26 mouse cellular contexts compared by ENCODE assay signal in the genomic region with DNA sequence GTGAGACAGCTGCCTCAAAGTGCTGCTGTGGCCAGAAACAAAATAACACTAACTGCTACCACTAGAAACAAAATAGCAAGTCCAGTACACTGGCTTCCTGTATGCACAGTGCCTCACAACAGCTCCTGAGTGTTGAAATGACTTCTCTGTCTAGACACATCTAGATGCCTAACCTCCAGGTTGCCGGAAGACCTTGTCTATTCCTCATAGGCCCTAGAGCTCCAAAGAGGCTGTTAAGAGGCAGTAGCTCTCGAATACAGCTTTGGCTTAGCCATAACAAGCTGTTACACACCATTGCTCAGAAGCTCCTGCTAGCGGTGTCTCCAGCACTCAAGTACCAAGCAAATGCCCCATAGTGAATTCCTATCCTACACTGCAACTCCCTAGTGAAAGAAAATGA.
DNase-seq lines count a peak whose midpoint lies in the region; ATAC-seq and TF ChIP-seq lines count a peak whose summit lies in the region.
"Had no signal": no experiment of that assay in that cellular context is flagged by ENCODE, and none has a peak within 500 bp of the region (broad histone marks: within the 10 kb centered on the region; RNA-seq: fewer than 3 reads in every experiment).

No protein-coding gene starts in this region.

- no peak for DNase-seq in forebrain, embryonic 10.5 days (ENCODE audit: extremely low spot score, low spot score)
- no peak for DNase-seq in forebrain, embryonic 11.5 days (ENCODE audit: low spot score)
- peak; percentile 58 for DNase-seq in heart, adult 11 months
- DNase-seq in heart, postnatal 36 days = no peak
- peak; percentile 79 for DNase-seq in midbrain, embryonic 11.5 days (ENCODE audit: low spot score, missing footprints)
- DNase-seq in Patski (ENCODE audit: low read depth, low spot score) = no peak
- DNase-seq in left cerebral cortex, adult 2 months (ENCODE audit: extremely low spot score in 1 of 2, low spot score in 2 of 2) = no peak
- DNase-seq: adrenal gland, adult 2 months; adrenal gland, postnatal 10 days; adrenal gland, postnatal 25 days; B cell, adult 2 months; cerebellum, adult 11 months; cerebellum, adult 18-20 months; cerebellum, adult 8-10 months; cerebellum, adult 9-11 months; cerebellum, postnatal 14 days; cerebellum, postnatal 36 days; embryo, embryonic 11 days had no signal

- no peak for ATAC-seq in forebrain, embryonic 11.5 days (replicated peaks; ENCODE audit: low FRiP score)
- ATAC-seq in midbrain, embryonic 11.5 days (ENCODE audit: low FRiP score) = no peak
- no peak for ATAC-seq in midbrain, embryonic 15.5 days (replicated peaks)
- peak; percentile 27 for ATAC-seq in Patski
- ATAC-seq: CD4-positive, CD25-positive, alpha-beta regulatory T cell, adult 4 months; forebrain, embryonic 15.5 days had no signal

- peak overlapping the region; percentile 88; the same call in 1 of the 2 replicates for H3K27ac ChIP-seq in forebrain, embryonic 10.5 days
- no peak overlapping the region for H3K27ac ChIP-seq in forebrain, embryonic 11.5 days (ENCODE audit: low read depth, low read length)
- H3K27ac ChIP-seq in midbrain, embryonic 11.5 days (ENCODE audit: low read depth, low read length) = no peak overlapping the region
- H3K27ac ChIP-seq in midbrain, embryonic 15.5 days = no peak overlapping the region
- H3K27ac ChIP-seq in left cerebral cortex, adult 2 months = no peak overlapping the region
- H3K27ac ChIP-seq: embryonic facial prominence, embryonic 13.5 days; embryonic facial prominence, embryonic 15.5 days; forebrain, embryonic 15.5 days had no signal

- no peaks in the 10 kb centered on the region for H3K9me3 ChIP-seq in forebrain, embryonic 10.5 days
- H3K9me3 ChIP-seq in forebrain, embryonic 11.5 days (ENCODE audit: control insufficient read depth, low read length) = no peaks in the 10 kb centered on the region
- no peaks in the 10 kb centered on the region for H3K9me3 ChIP-seq in midbrain, embryonic 11.5 days (ENCODE audit: control insufficient read depth, low read length)
- no peaks in the 10 kb centered on the region for H3K9me3 ChIP-seq in midbrain, embryonic 15.5 days
- H3K9me3 ChIP-seq: embryonic facial prominence, embryonic 13.5 days; embryonic facial prominence, embryonic 15.5 days; forebrain, embryonic 12.5 days; forebrain, embryonic 15.5 days; G1E had no signal

- no peak overlapping the region for H3K4me2 ChIP-seq in forebrain, embryonic 11.5 days (ENCODE audit: low read depth, low read length, severe bottlenecking)
- no peak overlapping the region for H3K4me2 ChIP-seq in midbrain, embryonic 11.5 days
- no peak overlapping the region for H3K4me2 ChIP-seq in midbrain, embryonic 15.5 days
- H3K4me2 ChIP-seq: embryonic facial prominence, embryonic 15.5 days had no signal

- POLR2A ChIA-PET in Patski (lab: Charles Lee) = interaction anchor here (0.5 to 1.2 kb wide), 3 partner anchors 13 to 692 kb away, joined by 3 to 6 read pairs (median 4); no protein-coding TSS in a partner anchor

- peaks cover 69% of the 10 kb centered on the region for H3K4me1 ChIP-seq in forebrain, embryonic 10.5 days
- peaks cover 7% of the 10 kb centered on the region for H3K4me1 ChIP-seq in forebrain, embryonic 11.5 days (replicated peaks; ENCODE audit: control insufficient read depth, insufficient read depth, low read length)
- peaks cover 3% of the 10 kb centered on the region; the same call in 1 of the 2 replicates for H3K4me1 ChIP-seq in midbrain, embryonic 11.5 days (ENCODE audit: control insufficient read depth, insufficient read depth, low read length)
- no peaks in the 10 kb centered on the region for H3K4me1 ChIP-seq in midbrain, embryonic 15.5 days

- WGBS in forebrain, embryonic 10.5 days = 82% methylated on average over 3 of the region's 3 CpGs
- 84% methylated on average over 3 of the region's 3 CpGs for WGBS in forebrain, embryonic 11.5 days
- 71% methylated on average over 3 of the region's 3 CpGs for WGBS in midbrain, embryonic 11.5 days
- WGBS in midbrain, embryonic 15.5 days = 73% methylated on average over 3 of the region's 3 CpGs

- in situ Hi-C loops in Patski (cut with MboI; ENCODE audit: low pct_unique_long_range_greater_than_20kb) = loop anchor here (10.0 to 25.0 kb wide), 2 partner anchors 755 to 913 kb away; no protein-coding TSS in a partner anchor

- H3K27me3 ChIP-seq in forebrain, embryonic 10.5 days (ENCODE audit: poor library complexity, severe bottlenecking) = peaks cover 100% of the 10 kb centered on the region
- H3K27me3 ChIP-seq in forebrain, embryonic 11.5 days (ENCODE audit: control insufficient read depth, insufficient read depth, low read length) = peaks cover 4% of the 10 kb centered on the region
- peaks cover 48% of the 10 kb centered on the region for H3K27me3 ChIP-seq in midbrain, embryonic 11.5 days (ENCODE audit: control insufficient read depth, insufficient read depth, low read length)
- peaks cover 45% of the 10 kb centered on the region for H3K27me3 ChIP-seq in midbrain, embryonic 15.5 days (replicated peaks)
- no peaks in the 10 kb centered on the region for H3K27me3 ChIP-seq in Patski

- CTCF ChIA-PET in Patski (lab: Charles Lee) = interaction anchor here (0.6 to 1.9 kb wide), 3 partner anchors 11 to 730 kb away, joined by 3 to 5 read pairs (median 5); no protein-coding TSS in a partner anchor

- H3K4me3 ChIP-seq in forebrain, embryonic 10.5 days = no peak overlapping the region
- H3K4me3 ChIP-seq in forebrain, embryonic 11.5 days (ENCODE audit: low read depth, low read length) = no peak overlapping the region
- H3K4me3 ChIP-seq in midbrain, embryonic 11.5 days (ENCODE audit: low read depth, low read length) = no peak overlapping the region
- no peak overlapping the region for H3K4me3 ChIP-seq in midbrain, embryonic 15.5 days
- no peak overlapping the region for H3K4me3 ChIP-seq in left cerebral cortex, adult 2 months
- H3K4me3 ChIP-seq: embryonic facial prominence, embryonic 13.5 days; embryonic facial prominence, embryonic 15.5 days; erythroblast, embryonic 14.5 days; forebrain, embryonic 12.5 days; forebrain, embryonic 15.5 days had no signal

- TF ChIP-seq CTCF in Patski (IDR thresholded peaks at IDR 0.05) = no peak
- TF ChIP-seq CTCF in left cerebral cortex, adult 2 months (IDR thresholded peaks at IDR 0.05) = no peak

- H3K9ac ChIP-seq in forebrain, embryonic 11.5 days (ENCODE audit: low read length) = no peak overlapping the region
- no peak overlapping the region for H3K9ac ChIP-seq in midbrain, embryonic 11.5 days (ENCODE audit: low read length)
- no peak overlapping the region for H3K9ac ChIP-seq in midbrain, embryonic 15.5 days
- H3K9ac ChIP-seq: embryonic facial prominence, embryonic 13.5 days; embryonic facial prominence, embryonic 15.5 days; forebrain, embryonic 12.5 days; forebrain, embryonic 15.5 days had no signal

- H3K36me3 ChIP-seq in forebrain, embryonic 10.5 days (replicated peaks) = peaks cover 21% of the 10 kb centered on the region
- H3K36me3 ChIP-seq in forebrain, embryonic 11.5 days (ENCODE audit: control insufficient read depth, insufficient read depth, low read length) = no peaks in the 10 kb centered on the region; the same call in 1 of the 2 replicates
- H3K36me3 ChIP-seq in midbrain, embryonic 11.5 days (ENCODE audit: control insufficient read depth, insufficient read depth, low read length) = no peaks in the 10 kb centered on the region
- no peaks in the 10 kb centered on the region for H3K36me3 ChIP-seq in midbrain, embryonic 15.5 days (replicated peaks)
- H3K36me3 ChIP-seq: embryonic facial prominence, embryonic 13.5 days; embryonic facial prominence, embryonic 15.5 days; forebrain, embryonic 12.5 days; forebrain, embryonic 15.5 days; G1E had no signal

- intact Hi-C loops in heart, postnatal 36 days (cut with DNase I) = no loop called here
- intact Hi-C loops in left cerebral cortex, adult 2 months (cut with DNase I) = no loop called here

Comparison
In these comparisons a context has a peak if more than half of its experiments do, and no peak if none do; other contexts are left out.
1. DNase-seq: peak in heart, adult 11 months (single experiment) and midbrain, embryonic 11.5 days (single experiment); none in forebrain, embryonic 10.5 days (single experiment), forebrain, embryonic 11.5 days (single experiment), heart, postnatal 36 days (0 of 2), Patski (single experiment) and left cerebral cortex, adult 2 months (0 of 2).